Mouse (Mus musculus): Measurements from ENCODE around the gene Jazf1.
A peak's percentile ranks its signal among the peaks of the same experiment; 100 is the strongest.

Gene Jazf1

DNA sequence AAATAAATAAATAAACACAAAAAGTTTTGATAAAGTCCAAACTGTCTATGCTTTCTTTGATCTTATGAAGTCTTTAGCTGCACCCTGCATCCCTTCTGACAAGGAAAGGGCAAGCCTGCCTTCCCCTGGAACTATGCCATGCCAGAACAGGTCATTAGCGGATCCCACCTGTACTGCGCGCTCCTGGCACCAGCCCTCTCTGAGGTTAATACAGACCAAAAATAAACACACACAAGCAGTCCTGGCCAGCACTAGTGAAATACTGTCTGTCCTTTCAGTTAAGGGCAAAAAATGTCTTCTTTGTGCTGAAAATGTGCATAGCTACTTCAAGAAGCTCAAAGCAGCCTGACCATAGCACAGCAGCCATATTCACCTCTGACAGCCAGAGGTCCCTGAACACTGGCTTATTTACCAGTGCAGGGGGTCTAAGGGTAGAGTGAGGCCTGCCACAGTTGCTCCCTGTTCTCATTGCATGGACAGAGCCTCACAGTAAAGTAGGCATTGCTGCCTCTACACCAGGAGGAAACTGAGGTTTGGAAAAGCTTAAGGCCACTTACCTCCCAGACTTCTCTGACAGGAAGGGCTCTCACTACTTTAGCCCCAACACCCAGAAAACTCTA lies 263.1 kb downstream of the Jazf1 start:
- DNase-seq (ENCODE audit: low read depth, low spot score) = peak; percentile 33

DNA sequence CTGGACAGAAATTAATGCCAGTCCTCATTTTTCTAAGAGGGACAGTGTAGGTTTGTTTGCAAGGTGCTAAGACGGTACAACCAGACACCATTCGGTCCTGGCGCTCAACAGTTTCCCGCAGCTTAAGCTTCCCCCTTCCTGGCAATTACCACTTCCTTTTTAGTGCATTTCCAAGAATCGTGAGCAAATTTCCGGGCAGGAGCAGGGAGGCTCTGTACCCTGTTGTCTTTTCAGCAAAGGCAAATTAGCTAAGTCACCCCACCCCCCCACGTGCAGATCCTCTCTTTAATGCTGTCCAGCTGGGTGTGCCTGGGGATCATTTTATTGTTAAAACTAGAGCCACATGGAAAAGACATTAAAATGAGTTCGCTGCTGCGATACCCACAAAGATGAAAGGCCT lies 266.2 kb downstream of the Jazf1 start:
- no peak for DNase-seq (ENCODE audit: low read depth, low spot score)

DNA sequence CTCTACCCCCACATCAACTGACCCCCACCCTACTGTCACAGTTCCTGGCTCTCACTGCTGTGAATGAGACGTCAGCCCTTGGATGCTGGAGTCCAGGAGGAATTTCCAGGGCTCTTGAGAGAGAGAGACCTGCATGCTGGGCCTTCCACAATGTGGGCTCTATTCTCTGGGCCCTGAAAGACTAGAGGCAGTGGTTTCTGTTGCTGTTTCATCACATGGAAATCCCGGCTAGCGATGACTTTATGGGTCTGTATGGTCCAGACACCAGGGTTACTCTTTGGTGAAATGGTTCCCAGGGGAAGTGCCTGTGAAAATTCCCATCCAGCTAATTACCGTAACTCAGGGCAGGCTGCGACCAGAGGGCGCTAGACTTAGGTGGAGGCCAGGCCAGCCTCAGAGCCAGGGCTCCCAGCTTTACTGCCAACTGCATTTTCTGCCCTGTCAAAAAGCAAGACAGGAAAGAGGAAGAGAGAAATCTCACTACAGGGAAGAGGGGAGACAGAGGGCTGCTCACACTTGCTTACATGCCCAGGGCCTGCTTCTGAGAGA lies 271.1 kb downstream of the Jazf1 start:
- DNase-seq (ENCODE audit: low read depth, low spot score) = no peak

DNA sequence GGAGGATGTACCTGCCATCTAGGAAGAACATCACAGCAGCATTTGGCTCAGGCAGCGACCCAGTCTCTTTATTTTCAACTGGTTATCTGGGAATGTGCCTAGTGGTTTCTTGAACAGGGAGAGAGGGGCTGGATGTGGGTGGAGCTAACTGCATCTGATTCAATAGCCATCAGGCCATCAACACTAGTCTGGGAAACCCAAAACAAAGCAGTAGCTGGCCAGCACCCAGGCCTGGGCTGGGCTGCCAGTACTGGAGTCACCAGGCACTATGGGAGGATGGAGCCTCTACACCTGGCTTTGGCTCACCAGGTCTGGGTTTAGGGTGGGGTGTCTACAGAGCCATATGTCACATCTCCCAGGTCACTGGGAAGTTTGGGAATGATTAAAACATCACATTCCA lies 271.7 kb downstream of the Jazf1 start:
- no peak for DNase-seq (ENCODE audit: low read depth, low spot score)

DNA sequence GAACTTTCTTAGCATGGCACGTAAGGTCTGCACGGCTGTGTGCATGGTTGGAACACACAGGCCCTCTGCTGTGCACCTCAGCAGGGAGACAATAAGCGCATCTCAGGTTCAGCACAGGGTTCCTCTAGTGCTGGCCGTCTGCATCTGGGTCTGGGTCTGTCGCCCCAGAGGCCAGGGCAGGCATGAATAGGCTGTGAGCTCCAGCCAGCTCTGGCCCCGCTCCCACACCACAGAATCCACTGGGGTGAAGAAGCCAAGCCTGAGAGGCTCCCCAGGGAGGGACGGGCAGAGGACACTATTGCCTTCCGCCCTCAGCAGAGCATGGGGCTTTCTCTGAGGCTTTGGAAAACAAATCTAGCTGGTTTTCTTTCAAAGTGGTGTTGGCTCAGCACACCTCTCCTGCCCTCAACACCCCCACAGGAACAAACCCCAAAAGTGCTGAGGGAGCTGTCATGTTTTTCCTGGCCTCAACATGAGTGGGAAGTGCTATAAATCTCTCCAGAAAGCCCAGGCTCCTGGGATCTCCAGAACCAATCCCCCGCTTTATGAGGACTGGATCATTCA lies 272.3 kb downstream of the Jazf1 start:
- no peak for DNase-seq (ENCODE audit: low read depth, low spot score)

DNA sequence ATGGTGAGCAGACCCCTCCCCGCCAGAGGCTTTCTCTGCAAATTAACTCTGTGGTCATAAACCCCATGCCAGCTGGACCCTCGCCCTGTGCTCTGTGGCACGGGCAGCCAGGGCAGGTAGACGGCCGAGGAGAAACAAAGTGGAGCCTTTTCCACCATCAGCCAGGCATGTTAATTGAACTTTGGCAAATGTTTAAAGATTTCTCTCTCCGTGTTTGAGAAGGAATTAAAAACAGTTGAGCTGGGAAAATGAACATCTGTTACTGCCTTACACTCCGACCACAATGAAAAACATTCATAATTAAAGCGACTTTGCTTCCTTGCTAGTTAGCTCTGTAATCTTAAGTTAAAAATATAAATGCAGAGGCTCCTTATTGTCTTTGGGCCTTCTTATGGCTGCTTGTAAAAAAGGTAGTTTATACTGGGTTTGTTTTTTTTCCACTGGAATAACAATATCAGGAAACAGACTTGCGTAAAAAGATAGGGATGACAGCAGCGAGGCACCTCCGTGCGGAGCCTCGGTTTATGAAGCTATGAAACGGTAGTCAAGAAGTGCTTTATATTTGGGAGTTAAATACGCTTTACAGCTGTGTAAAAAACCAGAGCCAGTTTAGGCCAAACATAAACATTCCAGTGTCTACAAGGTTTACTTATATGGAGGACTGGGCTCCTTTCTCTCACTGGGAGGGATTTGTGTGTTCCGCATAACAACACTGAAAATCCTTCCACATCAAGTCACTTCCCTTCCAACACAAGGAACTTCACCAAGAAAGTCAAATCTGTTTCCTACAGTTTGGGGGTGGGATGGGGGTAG lies 273.2 kb downstream of the Jazf1 start:
- DNase-seq (ENCODE audit: low read depth, low spot score) = peak; percentile 54

DNA sequence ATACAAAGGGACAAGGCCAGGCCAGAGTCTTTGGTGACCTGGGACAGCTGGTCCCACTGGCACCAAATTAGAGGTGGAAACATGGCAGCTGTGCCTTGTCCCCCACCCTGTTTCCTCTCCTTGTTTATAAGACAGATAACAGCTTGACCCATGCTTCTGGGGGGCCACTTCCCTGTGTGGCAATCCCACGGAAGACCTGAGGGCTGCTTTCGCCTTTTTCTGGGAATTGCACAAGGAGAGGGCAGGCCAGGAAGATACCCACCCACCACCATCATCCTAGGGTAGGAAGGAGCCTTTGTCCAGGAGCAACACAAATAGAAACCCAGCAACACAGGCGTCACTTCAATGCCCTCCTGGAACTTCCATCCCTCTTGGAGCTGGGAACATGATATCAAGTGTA lies 276.0 kb downstream of the Jazf1 start:
- DNase-seq (ENCODE audit: low read depth, low spot score) = no peak

DNA sequence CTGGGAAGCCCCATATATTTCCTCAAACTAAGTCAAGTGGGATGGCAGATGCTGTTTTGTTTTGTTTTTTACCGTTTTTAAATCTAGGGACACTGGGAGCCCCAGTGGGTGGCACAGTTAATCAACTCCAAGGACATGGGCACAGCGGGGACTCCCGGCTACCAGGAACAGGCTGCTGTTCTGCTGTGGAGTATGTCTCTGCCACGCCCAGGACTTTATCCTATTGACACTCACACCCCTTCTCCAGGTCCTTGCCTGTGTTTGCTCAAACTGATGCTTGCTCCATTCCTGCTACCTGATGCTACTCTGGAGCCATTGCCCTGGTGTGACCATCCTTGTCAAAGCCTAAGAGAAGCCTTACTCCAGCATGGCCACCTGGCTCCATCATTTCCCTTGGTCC lies 277.6 kb downstream of the Jazf1 start:
- DNase-seq (ENCODE audit: low read depth, low spot score) = no peak

DNA sequence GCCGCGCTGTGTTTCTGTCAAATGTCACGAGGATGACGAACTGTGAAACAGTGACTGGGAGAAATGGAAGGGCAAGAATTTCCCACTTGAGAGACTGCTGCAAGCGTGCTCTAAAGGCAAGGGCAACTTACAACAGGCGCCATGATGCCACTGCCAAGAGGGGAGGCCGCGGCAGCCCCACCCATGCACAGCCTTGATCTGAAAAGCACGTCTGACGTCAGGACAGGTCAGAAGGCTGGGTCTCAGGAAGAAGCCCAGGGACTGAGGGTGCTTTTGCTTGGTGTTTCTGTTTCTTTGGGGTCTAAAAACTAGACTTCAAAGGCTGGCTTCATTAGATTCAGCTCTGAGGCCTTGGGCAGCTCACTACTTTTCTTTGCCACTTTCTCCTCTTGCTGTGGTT lies 278.1 kb downstream of the Jazf1 start:
- DNase-seq (ENCODE audit: low read depth, low spot score) = no peak

DNA sequence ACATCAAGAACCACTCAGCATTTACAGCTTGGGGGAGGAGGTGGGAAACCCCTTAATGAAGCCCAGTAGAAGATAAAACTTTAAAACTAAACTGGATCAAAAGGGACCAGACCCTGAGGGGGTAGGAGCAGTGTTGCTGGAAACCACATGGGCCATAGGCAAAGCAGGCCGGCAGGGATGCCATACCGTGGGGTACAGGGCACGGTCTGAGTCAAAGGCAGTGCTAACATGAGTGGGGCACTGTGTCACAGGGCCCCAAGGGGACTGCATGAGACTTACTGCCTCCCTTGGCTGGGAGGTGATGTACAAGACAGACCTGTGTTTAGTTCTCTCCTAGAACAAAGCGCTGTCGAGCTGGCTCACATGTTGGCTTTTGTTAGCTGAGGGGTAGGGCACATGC lies 288.9 kb downstream of the Jazf1 start:
- no peak for DNase-seq (ENCODE audit: low read depth, low spot score)

DNA sequence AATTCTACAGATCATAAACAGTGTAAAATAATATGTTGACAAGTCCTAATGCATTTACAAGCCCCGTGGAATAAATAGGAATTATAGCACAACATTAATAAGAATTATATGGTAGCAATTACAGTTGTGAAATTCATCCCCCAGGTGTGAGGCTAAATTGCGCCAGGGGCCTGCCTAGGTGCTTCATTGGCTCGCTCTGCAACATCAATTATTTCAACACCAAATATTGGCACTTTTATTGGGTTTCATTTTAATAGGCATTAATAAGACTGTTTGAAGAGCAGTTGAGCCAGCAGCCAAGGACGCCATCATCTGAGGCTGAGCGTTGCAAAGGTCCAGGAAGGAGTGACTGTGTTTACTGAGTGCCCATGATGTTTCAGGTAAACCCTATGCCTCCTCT lies 289.9 kb downstream of the Jazf1 start:
- DNase-seq (ENCODE audit: low read depth, low spot score) = no peak

DNA sequence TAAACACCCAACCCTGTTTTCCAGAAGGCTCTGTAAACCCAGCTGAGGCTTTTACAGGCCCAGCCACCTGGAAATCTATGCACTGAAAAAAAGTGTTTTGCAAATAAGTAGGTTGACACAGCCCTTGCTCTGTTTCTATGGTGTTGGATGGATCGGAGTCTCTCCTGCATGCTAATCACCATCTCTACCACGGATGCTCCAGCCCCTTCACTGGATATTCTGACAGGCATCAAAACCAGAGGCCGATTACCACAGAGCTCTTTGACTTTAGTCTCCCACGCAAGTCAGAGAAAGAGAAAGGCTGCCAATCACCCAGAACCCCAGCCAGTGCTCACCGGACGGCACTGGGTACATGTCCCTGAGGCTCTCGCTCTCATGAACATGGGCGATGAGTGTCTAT lies 291.4 kb downstream of the Jazf1 start:
- DNase-seq (ENCODE audit: low read depth, low spot score) = no peak

DNA sequence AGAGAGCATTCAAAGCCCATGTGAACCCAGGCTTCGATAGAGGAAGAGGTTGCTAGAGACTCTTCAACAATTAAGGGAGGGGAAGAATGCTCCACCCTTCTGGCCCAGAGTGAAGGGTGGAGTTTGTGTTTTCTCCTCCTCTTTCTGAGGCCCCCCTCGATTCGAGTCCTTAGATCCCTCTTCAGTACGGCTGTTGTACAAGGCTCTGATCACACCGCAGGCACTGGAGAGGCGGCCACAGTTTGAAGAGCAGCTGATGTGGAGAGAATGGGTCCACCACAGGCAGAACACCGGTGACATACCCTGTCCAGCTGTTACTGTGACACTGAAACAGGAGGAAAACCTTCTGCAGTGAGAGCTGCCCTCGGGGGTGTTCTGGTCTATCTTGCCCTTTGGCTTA lies 292.5 kb downstream of the Jazf1 start:
- no peak for DNase-seq (ENCODE audit: low read depth, low spot score)

DNA sequence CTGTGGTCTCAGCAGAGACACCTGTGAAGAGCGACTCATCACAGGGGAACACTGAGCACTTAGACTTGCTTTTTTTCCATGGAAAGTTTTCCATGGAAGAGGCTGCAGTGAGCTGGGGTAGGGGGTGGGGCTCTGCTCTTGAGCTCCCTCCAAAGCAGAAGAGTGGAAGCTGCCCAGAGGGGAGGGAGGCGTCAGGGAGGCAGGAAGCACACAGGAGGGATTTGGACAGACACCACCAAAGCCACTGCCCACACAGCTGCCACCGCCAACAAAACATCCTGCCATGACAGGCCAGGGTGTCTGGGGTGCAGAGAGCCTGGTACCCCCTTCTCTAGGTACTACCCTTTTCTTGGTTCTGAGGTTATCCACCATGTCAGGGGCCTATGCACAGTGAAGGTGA lies 293.1 kb downstream of the Jazf1 start:
- no peak for DNase-seq (ENCODE audit: low read depth, low spot score)

DNA sequence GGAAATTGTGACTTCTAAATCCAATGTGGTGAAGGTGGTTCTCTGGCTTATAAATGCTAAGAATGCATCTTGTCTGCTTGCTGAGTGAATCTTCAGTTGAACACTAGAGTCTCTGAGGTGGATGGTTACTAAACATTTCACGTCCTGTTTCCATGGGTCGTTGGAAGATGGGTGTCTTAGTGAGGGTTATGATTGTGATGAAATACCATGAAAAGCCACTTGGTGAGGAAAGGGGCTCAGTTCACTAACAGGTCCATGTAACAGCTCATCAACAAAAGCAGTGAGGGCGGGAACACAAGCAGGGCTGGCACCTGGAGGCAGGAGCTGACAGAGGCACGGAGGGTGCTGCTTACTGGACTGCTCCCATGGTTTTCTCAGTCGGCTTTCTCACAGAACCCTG lies 295.3 kb downstream of the Jazf1 start:
- DNase-seq (ENCODE audit: low read depth, low spot score) = no peak

DNA sequence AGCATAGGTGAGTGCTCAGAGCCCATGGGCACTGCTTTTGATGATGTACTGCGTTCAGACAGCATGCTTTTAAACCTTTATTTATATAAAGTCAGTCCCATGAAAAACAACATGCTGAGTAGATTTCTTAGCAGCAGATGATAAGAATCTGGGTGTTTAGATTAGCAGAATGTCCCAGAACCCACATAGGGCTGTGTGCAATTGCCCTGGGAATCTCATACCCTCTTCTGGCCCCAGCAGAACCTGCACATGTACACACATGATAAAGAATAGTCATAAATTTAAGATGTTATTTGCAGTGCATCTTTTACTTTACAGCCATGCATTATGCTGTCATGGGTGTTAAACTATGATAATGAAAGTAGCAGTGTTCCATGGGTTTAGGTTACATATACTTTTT lies 297.6 kb downstream of the Jazf1 start:
- DNase-seq (ENCODE audit: low read depth, low spot score) = no peak

DNA sequence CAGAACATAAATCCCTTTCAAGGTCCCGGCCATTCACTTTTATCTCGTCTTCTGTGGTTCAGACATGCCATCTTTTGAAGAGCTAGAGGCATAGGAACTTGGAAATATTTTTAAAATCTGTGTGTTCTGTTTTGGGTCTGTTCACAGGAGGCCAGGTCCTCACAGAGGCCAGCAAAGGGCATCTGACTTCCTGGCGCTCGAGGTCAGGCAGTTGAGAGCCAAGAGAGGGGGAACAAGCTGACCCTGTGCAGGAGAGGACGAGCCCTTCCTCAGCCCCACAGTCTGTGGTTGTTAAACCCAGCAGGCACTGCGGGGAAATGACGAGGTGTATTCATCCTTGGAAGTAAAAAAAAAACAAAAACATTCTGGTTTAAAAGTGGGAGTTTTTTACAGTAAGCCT lies 303.2 kb downstream of the Jazf1 start:
- DNase-seq (ENCODE audit: low read depth, low spot score) = no peak

DNA sequence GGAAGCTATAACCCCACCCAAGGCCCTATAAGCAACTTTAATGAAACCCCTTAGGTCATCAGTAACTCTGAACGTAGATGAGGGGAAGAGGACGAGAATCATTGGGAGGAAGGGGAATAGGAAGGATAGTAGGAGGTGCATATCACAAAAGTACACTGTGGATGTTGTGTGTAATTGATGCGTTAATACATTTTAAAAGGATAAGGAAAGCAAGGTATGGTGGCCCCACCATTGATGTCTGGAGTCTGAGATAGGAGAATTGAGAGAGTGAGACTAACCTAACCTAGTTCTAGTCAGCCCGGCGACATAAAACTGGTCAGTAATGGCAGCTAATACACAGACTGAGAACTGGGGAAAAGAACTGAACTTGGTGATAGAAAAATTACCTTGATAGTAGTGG lies 315.6 kb downstream of the Jazf1 start:
- DNase-seq (ENCODE audit: low read depth, low spot score) = no peak

DNA sequence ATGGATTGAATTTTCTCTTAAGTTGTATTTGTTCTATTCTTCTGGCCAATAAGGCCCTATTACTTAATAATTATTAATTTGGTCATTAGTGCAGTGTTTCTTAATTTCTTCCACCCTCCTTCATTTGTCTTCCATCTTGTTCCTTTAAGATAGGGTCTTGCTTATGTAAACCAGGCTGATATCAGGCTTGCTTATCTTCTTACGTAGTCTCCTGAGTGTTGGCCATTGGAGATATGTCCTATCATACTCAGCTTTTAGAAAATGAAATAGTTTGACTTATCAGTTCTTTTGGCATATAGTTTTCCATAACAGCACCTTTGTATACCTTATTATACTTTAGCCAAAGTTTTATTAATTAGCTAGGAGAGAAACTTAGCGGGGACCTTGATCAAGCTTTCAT lies 333.8 kb downstream of the Jazf1 start:
- no peak for DNase-seq (ENCODE audit: low read depth, low spot score)

DNA sequence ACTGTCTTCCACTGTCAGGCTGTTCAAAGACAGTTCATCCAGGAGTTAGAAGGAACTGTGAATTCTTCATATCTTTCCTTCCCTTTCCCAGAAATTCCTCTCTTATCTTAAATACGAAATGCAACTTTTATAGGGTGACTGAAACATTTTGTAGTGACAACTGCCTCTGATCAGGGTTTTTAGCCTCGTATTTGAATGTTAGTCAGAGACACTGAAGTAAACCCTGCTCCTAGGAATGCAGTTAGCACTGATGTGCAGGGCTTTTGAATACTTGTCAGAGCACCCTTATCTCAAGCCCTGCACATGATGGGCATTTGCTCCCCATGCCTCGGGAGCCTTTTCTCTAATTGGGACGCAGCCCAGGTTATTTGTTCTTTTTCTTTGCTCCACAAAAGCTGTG lies 338.1 kb downstream of the Jazf1 start:
- DNase-seq (ENCODE audit: low read depth, low spot score) = no peak

DNA sequence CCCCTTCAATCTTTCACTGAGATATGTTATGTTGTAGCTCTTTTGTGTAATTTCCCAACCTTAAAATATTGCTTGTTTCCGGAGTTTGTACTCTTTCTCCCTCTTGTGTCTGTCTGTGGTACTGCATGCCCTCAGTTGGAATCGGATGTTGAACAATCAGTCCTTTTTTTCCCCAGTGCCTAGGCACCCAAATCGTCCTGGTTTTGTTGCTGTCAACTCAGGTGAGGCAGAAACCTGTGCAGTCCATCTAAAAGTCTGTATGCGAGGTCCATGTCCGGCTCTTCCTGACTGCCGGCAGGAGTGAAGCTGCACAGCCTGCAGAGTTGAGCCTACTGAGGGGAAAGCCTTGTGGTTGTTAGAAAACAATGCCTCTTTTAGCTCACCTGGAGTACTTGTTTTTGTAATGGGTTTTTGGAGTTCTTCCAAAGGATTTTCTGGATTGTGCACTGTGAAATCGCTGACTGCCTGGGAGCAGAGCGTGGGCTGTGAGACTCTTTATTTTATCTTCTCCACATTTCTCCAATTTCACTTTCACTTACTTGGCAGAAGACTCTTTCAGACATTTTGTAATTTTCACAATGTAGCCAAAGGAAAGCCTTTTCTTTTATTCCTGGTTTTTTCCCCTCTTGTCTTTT lies 343.5 kb downstream of the Jazf1 start:
- DNase-seq (ENCODE audit: low read depth, low spot score) = peak; percentile 71

Data from brain, adult 2 months (tissue).